Mouse (Mus musculus): ENCODE measurements around the gene Gm11639. TPM values are rescaled to one million over a fixed set of nuclear protein-coding genes. Genes with fewer than 3 reads are reported as not detected.
"Not testable (repeated sequence)": the region's sequence is repeated elsewhere in the genome, so short reads cannot be mapped to it uniquely, and the experiment has no call there.

The Gm11639 gene
- polyA plus RNA-seq, 1 experiment from 2014 or later: 0.01 TPM

DNA sequence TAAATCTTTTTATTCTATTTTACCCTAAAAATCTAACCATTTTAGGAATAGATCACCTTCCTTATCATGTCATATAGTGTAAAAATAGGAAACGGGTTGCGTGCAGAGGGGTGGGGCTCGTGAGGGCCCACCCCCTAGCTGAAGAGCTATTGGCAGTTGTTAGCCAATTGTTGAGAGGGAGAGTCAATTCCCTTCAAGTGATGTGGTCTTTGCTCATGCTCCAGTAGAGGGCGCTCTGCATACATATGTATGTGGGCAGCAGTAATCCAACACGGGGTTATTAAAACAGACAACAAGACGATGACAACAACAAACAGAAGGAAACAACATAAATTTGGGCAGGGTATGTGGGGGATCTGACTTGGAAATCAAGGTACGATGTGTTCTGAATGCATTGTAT, 335.6 kb downstream of the Gm11639 start:
- Histone ChIP-seq H3K36me3 (no peaks in the 10 kb centered on the region), H3K27ac (no peak overlapping the region), H3K9me3 (no peaks in the 10 kb centered on the region), H3K4me2 (replicated peaks) (no peak overlapping the region), H3K4me1 (no peaks in the 10 kb centered on the region), H3K27me3 (replicated peaks) (no peaks in the 10 kb centered on the region), H3K9ac (no peak overlapping the region), H3K4me3 (no peak overlapping the region)
- WGBS: 79% methylated on average over 7 of the region's 7 CpGs
- ATAC-seq (ENCODE audit: low FRiP score, low read depth): no peak

DNA sequence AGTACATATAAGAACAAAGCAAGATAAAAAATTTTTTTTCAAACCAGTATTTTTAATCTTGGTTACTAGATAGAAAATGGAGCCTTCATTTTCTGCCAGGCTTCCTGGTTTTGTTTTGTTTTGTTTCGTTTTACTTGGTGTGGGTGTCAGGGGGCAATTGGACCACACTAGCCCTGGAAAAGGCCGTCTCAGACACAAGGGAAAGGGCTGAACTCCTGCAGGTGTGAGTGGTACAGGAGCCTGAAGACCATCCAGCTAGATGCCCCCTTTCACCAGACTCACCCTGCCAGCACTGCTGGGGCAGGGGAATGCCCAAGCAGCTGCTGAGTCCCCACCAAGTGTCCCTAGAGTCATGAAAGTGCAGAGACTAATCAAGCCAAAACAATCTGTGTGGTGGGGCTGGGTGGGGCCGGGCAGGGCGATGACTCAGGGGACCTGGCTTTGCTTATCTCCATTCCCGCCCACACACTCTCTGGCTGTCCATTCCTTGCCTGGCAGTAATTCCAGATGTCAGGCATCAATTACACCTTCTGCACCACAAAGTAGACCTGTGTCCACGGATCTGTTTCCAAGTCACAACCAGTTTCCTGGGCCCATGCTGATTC, 343.3 kb downstream of the Gm11639 start:
- H3K27ac ChIP-seq: no peak overlapping the region
- 63% methylated on average over 6 of the region's 6 CpGs for WGBS
- ATAC-seq (ENCODE audit: low FRiP score, low read depth): no peak

DNA sequence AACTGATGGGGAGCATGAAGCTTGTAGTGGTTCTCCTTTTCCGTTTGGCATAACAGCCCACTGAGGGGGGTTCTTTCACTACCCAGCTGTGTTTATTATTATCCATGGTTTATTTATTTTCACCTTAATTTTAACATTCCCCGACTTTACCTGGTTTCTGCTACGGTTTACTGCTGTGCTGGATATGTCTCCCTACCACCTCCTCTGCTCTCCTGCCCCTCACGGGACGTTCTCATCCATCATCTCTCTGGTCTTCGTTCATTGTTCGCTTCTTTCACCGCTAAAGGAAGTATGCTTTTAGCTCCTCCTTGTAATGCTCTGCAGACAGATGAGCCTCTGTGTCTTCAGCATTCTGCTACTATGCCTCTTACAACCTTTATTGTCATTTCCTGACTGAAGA, 344.0 kb downstream of the Gm11639 start:
- no peak overlapping the region for H3K4me3 ChIP-seq
- H3K36me3 ChIP-seq: no peaks in the 10 kb centered on the region
- H3K9ac ChIP-seq: no peak overlapping the region
- no peaks in the 10 kb centered on the region for H3K27me3 ChIP-seq (replicated peaks)
- H3K4me2 ChIP-seq (replicated peaks): no peak overlapping the region
- ATAC-seq (ENCODE audit: low FRiP score, low read depth): no peak
- H3K4me1 ChIP-seq: no peaks in the 10 kb centered on the region; the same call in 1 of the 2 replicates
- 86% methylated on average over 8 of the region's 8 CpGs for WGBS
- no peaks in the 10 kb centered on the region for H3K9me3 ChIP-seq
- H3K27ac ChIP-seq: no peak overlapping the region

More for the DNA sequence above, 343.3 kb downstream of the Gm11639 start:
- Histone ChIP-seq H3K9me3 (no peaks in the 10 kb centered on the region), H3K9ac (no peak overlapping the region), H3K27me3 (replicated peaks) (no peaks in the 10 kb centered on the region), H3K4me2 (replicated peaks) (no peak overlapping the region), H3K36me3 (no peaks in the 10 kb centered on the region), H3K4me3 (no peak overlapping the region), H3K4me1 (no peaks in the 10 kb centered on the region; the same call in 1 of the 2 replicates)

DNA sequence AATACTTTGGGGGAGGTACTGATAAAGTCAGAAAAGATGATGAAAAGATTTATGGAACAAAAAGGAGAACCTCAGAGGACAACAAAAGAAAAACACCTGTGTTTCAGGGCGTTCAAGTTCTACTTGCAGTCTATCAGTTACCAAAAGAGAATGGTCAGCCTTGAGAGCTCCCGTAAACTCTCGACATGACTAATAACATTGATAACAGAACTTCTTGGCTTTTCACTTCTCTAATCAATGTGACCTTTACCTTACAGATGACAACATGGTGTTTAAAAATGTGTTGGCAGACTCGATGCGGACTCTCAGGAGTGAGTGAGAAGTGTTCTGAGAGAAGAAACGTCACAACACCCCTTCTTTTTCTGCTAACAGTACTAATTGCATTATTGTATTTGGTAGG, 344.7 kb downstream of the Gm11639 start:
- no peaks in the 10 kb centered on the region; the same call in 1 of the 2 replicates for H3K4me1 ChIP-seq
- H3K9ac ChIP-seq: no peak overlapping the region
- no peaks in the 10 kb centered on the region for H3K9me3 ChIP-seq
- H3K27ac ChIP-seq: no peak overlapping the region
- no peak for ATAC-seq (ENCODE audit: low FRiP score, low read depth)
- H3K4me3 ChIP-seq: no peak overlapping the region
- WGBS: 88% methylated on average over 6 of the region's 6 CpGs
- H3K27me3 ChIP-seq (replicated peaks): no peaks in the 10 kb centered on the region
- H3K36me3 ChIP-seq: no peaks in the 10 kb centered on the region
- no peak overlapping the region for H3K4me2 ChIP-seq (replicated peaks)

DNA sequence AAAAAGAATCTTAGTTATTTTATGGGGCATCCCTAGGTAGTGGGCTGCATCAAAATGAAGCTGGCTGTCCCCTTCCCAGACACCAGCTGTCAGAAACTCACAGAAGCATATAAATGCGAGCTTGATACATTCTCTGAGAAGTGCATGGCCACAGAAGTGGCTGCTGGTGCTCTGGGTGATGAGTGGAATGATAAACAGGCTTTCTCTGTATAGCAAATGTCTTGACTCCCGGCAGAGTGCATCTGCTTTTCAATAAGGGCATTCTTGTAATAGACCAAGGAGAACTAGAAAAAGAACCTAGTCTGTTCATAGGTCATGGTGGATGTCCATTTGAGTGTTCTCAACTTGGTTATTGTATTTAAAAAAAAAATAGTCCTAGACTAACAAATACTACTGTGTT, 345.6 kb downstream of the Gm11639 start:
- Histone ChIP-seq H3K9me3 (no peaks in the 10 kb centered on the region), H3K36me3 (no peaks in the 10 kb centered on the region), H3K4me1 (no peaks in the 10 kb centered on the region; the same call in 1 of the 2 replicates), H3K27me3 (replicated peaks) (no peaks in the 10 kb centered on the region), H3K9ac (no peak overlapping the region), H3K27ac (no peak overlapping the region), H3K4me2 (replicated peaks) (no peak overlapping the region), H3K4me3 (no peak overlapping the region)
- no peak for ATAC-seq (ENCODE audit: low FRiP score, low read depth)
- 34% methylated on average over 2 of the region's 2 CpGs for WGBS

DNA sequence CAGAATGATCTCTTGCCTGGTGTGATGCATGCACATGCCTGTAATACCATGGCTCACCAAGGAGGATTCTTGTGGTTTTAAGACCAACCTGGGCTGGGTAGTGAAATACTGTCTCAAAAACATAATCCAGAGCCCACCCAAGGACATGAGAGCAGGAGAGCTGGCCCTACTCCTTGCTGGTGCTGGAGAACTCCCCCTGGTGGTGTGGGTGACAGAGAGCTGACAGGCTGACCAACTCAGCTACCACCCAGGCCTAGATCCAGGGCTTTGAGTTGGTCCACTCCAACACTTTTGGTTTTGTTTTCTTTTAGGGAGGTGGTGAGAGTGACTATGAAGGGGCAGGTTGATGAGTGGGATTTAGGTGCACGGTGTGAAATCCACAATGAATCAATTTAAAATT, 349.6 kb downstream of the Gm11639 start:
- H3K36me3 ChIP-seq: no peaks in the 10 kb centered on the region
- no peaks in the 10 kb centered on the region for H3K9me3 ChIP-seq
- WGBS: 92% methylated on average over 1 of the region's 1 CpGs
- no peak for ATAC-seq (ENCODE audit: low FRiP score, low read depth)
- H3K27ac ChIP-seq: no peak overlapping the region
- no peak overlapping the region for H3K9ac ChIP-seq
- no peak overlapping the region for H3K4me2 ChIP-seq (replicated peaks)
- H3K4me1 ChIP-seq: no peaks in the 10 kb centered on the region
- H3K4me3 ChIP-seq: no peak overlapping the region
- no peaks in the 10 kb centered on the region for H3K27me3 ChIP-seq (replicated peaks)

DNA sequence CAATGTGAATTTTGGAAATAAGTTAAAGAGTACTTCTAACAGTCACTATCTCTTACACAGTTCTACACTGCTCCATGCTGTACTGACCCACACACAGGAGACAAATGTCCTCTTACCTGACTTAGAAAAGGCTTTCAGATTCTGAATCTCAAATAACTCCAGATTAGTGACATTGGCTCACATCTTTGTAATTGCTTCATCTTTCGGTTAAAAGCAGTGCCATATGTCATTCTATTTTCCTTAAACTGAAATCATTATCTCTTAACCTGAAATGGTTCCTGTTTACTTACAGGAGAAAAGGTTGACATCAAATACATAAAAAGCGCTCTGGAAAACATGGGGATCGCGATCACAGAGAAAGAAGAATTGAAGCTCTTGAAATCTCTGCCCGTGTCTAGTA, 377.8 kb downstream of the Gm11639 start, which contains the start of gene Efcab3:
Gene Efcab3 (plus strand): TSS at position 301 of the 400 bp plus-strand sequence.
- ATAC-seq (ENCODE audit: low FRiP score, low read depth): no peak

DNA sequence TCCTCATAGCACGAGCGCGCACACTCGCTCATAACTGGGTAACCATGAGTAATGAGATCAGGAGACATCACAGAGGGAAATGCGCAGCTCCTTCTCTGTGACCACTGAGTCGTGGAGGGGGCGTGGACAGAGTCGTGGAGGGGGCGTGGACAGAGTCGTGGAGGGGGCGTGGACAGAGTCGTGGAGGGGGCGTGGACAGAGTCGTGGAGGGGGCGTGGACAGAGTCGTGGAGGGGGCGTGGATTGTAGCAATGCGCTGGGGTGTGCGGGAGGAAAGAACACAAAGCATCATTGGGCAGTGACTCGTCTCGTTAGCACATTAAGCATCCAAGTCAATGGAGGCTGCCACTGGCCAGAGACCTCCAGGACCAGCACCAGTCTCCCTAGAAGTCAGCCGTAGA, 426.9 kb downstream of the Gm11639 start:
- H3K9me3 ChIP-seq; H3K4me3 ChIP-seq; H3K9ac ChIP-seq; ATAC-seq (ENCODE audit: low FRiP score, low read depth); H3K27ac ChIP-seq; H3K36me3 ChIP-seq; H3K4me2 ChIP-seq (replicated peaks); H3K4me1 ChIP-seq; H3K27me3 ChIP-seq (replicated peaks): not testable (repeated sequence)
- WGBS: 82% methylated on average over 22 of the region's 22 CpGs

More for the DNA sequence above, 377.8 kb downstream of the Gm11639 start, which contains the start of gene Efcab3:
- H3K4me1 ChIP-seq: no peaks in the 10 kb centered on the region
- 87% methylated on average over 5 of the region's 5 CpGs for WGBS
- H3K4me3 ChIP-seq: no peak within 1 kb of the TSS
- no peak within 1 kb of the TSS for H3K4me2 ChIP-seq (replicated peaks)
- H3K9me3 ChIP-seq: no peaks in the 10 kb centered on the region
- no peaks in the 10 kb centered on the region for H3K36me3 ChIP-seq
- no peak within 1 kb of the TSS for H3K9ac ChIP-seq
- no peak within 1 kb of the TSS for H3K27ac ChIP-seq
- H3K27me3 ChIP-seq (replicated peaks): no peaks in the 10 kb centered on the region

DNA sequence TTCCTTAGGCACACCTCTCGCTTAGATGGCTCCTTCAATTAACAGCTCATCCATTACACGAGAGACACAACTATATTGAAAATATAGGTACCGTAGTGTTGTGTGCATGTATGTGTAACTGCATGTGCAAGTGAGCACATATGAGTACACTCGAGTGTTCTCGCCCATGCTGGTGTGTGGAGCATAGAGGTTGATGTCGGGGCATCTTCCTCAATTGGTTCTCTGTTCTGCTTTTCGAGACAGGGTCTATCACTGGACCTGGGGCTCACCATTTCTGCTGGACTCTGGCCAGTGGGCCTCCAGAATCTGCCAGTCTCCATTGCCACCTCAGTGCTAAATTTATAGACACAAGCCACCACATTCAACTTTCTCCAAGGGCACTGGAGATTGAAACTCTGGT, 432.3 kb downstream of the Gm11639 start:
- H3K4me3 ChIP-seq: no peak overlapping the region
- no peaks in the 10 kb centered on the region; the same call in 1 of the 2 replicates for H3K27me3 ChIP-seq (replicated peaks)
- H3K27ac ChIP-seq: no peak overlapping the region
- H3K9me3 ChIP-seq: no peaks in the 10 kb centered on the region
- H3K36me3 ChIP-seq: no peaks in the 10 kb centered on the region
- 91% methylated on average over 7 of the region's 7 CpGs for WGBS
- ATAC-seq (ENCODE audit: low FRiP score, low read depth): no peak
- no peaks in the 10 kb centered on the region for H3K4me1 ChIP-seq
- H3K4me2 ChIP-seq (replicated peaks): no peak overlapping the region
- no peak overlapping the region for H3K9ac ChIP-seq

DNA sequence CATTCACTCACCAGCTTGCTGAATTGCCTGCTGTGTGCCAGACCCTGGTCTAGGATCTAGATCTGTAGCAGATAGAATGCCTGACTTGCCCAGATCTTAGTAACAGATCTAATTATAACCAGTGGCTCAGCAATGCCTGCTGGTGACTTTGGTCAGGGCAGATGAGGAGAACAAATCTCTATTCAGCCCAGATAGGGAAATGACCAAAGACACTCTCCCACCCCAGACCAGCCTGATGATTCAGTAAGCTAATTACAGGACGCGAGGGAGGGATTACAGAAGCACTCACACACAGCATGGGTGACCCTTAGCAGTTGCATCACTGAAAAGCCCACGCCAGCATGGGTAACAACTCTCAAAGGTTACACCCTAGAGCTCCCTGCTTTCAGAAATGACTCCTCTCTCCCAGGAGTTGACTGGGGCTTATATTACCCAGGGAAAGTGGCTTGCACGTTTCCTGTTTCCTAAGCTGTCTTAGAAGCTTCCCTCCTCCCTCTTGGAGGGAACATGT, 435.1 kb downstream of the Gm11639 start:
- H3K27me3 ChIP-seq (replicated peaks): no peaks in the 10 kb centered on the region; the same call in 1 of the 2 replicates
- no peak overlapping the region for H3K4me2 ChIP-seq (replicated peaks)
- no peaks in the 10 kb centered on the region for H3K36me3 ChIP-seq
- H3K9ac ChIP-seq: no peak overlapping the region
- ATAC-seq (ENCODE audit: low FRiP score, low read depth): no peak
- WGBS: 43% methylated on average over 4 of the region's 4 CpGs
- H3K4me1 ChIP-seq: no peaks in the 10 kb centered on the region
- H3K27ac ChIP-seq: no peak overlapping the region
- no peak overlapping the region for H3K4me3 ChIP-seq
- no peaks in the 10 kb centered on the region for H3K9me3 ChIP-seq

DNA sequence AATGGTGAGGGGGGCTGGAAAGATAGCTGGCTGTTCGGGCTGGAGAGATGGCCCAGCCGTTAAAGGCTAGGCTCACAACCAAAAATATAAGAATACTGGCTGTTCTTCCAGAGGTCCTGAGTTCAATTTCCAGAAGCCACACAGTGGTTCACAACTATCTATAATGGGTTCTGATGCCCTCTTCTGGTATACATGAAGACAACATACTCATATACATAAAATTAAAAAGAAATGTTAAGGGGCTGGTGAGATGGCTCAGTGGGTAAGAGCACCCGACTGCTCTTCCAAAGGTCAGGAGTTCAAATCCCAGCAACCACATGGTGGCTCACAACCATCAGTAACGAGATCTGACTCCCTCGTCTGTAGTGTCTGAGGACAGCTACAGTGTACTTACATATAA, 436.3 kb downstream of the Gm11639 start:
- not testable (repeated sequence) for ATAC-seq (ENCODE audit: low FRiP score, low read depth); H3K4me2 ChIP-seq (replicated peaks); H3K9ac ChIP-seq; H3K4me3 ChIP-seq; H3K36me3 ChIP-seq; H3K9me3 ChIP-seq; H3K27ac ChIP-seq; H3K27me3 ChIP-seq (replicated peaks); H3K4me1 ChIP-seq
- 79% methylated on average over 5 of the region's 5 CpGs for WGBS

DNA sequence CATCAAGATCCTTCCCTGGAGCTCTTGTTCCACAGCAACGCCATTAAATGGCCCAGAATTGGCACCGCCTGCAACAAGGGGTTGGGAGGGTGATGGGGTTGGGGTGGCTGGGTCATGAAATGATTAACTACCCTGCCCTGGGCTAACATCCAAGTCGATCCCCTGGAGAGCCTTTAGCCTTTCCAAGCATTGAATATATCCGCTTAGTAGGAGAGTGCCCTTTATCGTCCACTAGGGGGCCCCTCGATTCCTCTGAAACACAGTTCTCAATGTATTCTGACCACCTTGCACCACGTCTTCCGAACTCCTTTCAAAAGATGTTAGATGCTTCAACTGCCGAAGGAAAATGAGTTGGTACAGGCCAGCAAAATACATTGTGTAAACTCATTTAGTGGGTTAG, 438.5 kb downstream of the Gm11639 start:
- Histone ChIP-seq H3K27me3 (replicated peaks) (no peaks in the 10 kb centered on the region; the same call in 1 of the 2 replicates), H3K27ac (no peak overlapping the region), H3K9me3 (no peaks in the 10 kb centered on the region), H3K4me1 (peaks cover 11% of the 10 kb centered on the region), H3K4me3 (no peak overlapping the region), H3K9ac (no peak overlapping the region), H3K4me2 (replicated peaks) (no peak overlapping the region), H3K36me3 (no peaks in the 10 kb centered on the region)
- WGBS: 6% methylated on average over 9 of the region's 9 CpGs
- ATAC-seq (ENCODE audit: low FRiP score, low read depth): peak; percentile 54
